Mouse (Mus musculus) heart, adult 2 months (tissue): Measurements from ENCODE around the gene Ltbp4. TPM values are rescaled to one million over a fixed set of nuclear protein-coding genes. Genes with fewer than 3 reads are reported as not detected.

Source experiments
- DNase-seq, 2 experiments: peaks; one replicate each; pipeline ENCODE4 v3.0.0; 2021
- H3K27ac ChIP-seq: fragments of 200-600 bp; 2 replicates; pipeline ENCODE4 v1.8.1; 2022
- H3K27me3 ChIP-seq: fragments of 200-500 bp; 2 replicates; pipeline ENCODE4 v1.6.1; 2012; ENCODE audit warnings: mild to moderate bottlenecking, low read length, inconsistent platforms, mixed read lengths; ENCODE audit not compliant: control insufficient read depth, insufficient read depth
- H3K36me3 ChIP-seq: fragments of 200-500 bp; 2 replicates; pipeline ENCODE4 v1.6.1; 2012; ENCODE audit warnings: low read length, inconsistent platforms; ENCODE audit not compliant: control insufficient read depth, insufficient read depth
- H3K4me1 ChIP-seq: fragments of 200-500 bp; 2 replicates; pipeline ENCODE4 v1.6.1; 2011; ENCODE audit warnings: low read length; ENCODE audit not compliant: control insufficient read depth, insufficient read depth
- H3K4me3 ChIP-seq: fragments of 200-600 bp; 2 replicates; pipeline ENCODE4 v1.8.1; 2022
- H3K79me2 ChIP-seq: fragments of 200-500 bp; replicated peaks from 2 replicates; pipeline ENCODE4 v1.6.1; 2012; ENCODE audit warnings: mild to moderate bottlenecking, inconsistent platforms, low read length, moderate library complexity, mixed read lengths; ENCODE audit not compliant: control insufficient read depth, insufficient read depth
- H3K9ac ChIP-seq: fragments of 200-500 bp; 2 replicates; pipeline ENCODE4 v1.6.1; 2012; ENCODE audit warnings: low read depth, mild to moderate bottlenecking, control low read depth, inconsistent platforms, low read length, mixed read lengths
- CTCF ChIP-seq: fragments of 200-600 bp; IDR thresholded peaks from 2 replicates; pipeline ENCODE4 v1.8.1; 2022; ENCODE audit warnings: antibody characterized with exemption, mild to moderate bottlenecking, moderate library complexity
- EP300 ChIP-seq: fragments of 200-500 bp; IDR thresholded peaks from 2 replicates; pipeline ENCODE4 v1.6.1; 2011; ENCODE audit warnings: low read depth, low read length, control low read depth; ENCODE audit not compliant: insufficient read depth
- POLR2A ChIP-seq: fragments of 200-500 bp; IDR thresholded peaks from 2 replicates; pipeline ENCODE4 v1.6.1; 2011; ENCODE audit warnings: mild to moderate bottlenecking, low read depth, low read length, control low read depth; ENCODE audit not compliant: insufficient read depth
- WGBS: fragments of 180-500 bp; shearing (Covaris S2); methylation state at CpG from one replicate; pipeline ENCODE4 v1.1.7; 2018; 5-methylcytosine and 5-hydroxymethylcytosine counted together
- intact Hi-C: fragments of 180-260 bp; cut with DNase I; formaldehyde crosslinking; loops from one replicate; pipeline ENCODE4 v1.15.1; 2025
- polyA plus RNA-seq: library from polyadenylated mRNA; depleted of rRNA; stranded (reverse); fragments of >200 nt; gene quantifications from 2 replicates; pipeline ENCODE4 v1.2.3, GENCODE M21; 2012
- total RNA-seq, 2 experiments: library from RNA; stranded (reverse); gene quantifications; 2 replicates each; pipeline ENCODE4 v1.2.3; 2021

Gene Ltbp4
- total and polyA plus RNA-seq, 3 experiments: 187 to 374 (median 221) TPM

DNA sequence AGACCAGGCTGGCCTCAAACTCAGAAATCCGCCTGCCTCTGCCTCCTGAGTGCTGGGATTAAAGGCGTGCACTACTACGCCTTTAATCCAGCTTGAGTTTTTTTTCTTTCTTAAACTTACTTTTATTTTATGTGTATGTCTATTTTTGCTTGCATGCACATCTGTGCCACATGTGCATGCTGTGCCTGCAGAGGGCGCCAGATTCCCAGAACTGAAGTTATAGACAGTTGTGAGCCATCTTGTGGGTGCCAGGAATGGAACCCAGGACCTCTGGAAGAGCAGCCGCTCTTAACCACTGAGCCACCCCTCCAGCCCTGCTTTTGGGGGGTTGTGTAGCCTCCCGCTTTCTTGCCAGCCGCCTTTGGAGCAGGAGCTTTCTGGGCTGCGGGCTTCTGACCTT, 66.1 kb downstream of the Ltbp4 start:
- 0 out of 2 replicates have a peak, but pooled peaks have one; percentile 2 for TF ChIP-seq CTCF
- no peak for TF ChIP-seq POLR2A
- no peaks in the 10 kb centered on the region for H3K79me2 ChIP-seq
- H3K27me3 ChIP-seq: no peaks in the 10 kb centered on the region
- no peaks in the 10 kb centered on the region for H3K36me3 ChIP-seq
- WGBS: 89% methylated on average over 8 of the region's 8 CpGs
- no peaks in the 10 kb centered on the region for H3K4me1 ChIP-seq
- no peak overlapping the region for H3K9ac ChIP-seq
- H3K27ac ChIP-seq: no peak overlapping the region
- H3K4me3 ChIP-seq: no peak overlapping the region
- intact Hi-C loops: no loop called here
- no peak for DNase-seq

DNA sequence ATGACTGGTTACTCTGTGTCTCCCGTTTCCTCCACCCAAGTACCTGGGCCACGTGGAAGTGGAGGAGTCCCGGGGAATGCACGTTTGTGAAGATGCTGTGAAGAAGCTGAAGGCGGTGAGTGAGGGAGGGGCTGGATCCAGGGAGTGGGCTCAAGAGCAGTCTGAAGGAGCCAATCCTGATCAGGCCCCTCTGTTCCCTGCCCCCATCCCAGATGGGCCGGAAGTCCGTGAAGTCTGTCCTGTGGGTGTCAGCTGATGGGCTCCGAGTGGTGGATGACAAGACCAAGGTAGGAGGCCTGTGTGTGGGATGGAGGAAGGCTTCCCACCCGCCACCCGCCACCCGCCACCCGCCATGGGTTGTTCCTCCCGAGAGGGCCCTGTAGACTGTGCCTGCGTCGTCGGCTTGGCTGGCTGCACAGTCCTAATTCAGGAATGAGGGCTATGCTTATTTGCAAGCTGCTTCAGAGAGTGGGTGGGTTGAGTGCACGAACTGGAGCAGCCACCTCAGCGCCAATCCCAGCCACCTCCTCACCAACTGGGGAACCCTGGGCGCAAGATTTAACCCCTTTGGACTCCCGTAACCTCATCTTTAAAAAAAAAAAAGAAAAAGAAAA, 70.9 kb downstream of the Ltbp4 start:
- no peak overlapping the region for H3K4me3 ChIP-seq
- no peak for DNase-seq
- intact Hi-C loops: no loop called here
- no peak overlapping the region for H3K27ac ChIP-seq
- H3K27me3 ChIP-seq: no peaks in the 10 kb centered on the region
- H3K36me3 ChIP-seq: no peaks in the 10 kb centered on the region
- TF ChIP-seq POLR2A (no peak), EP300 (no peak), CTCF (no peak)
- 66% methylated on average over 20 of the region's 20 CpGs for WGBS
- H3K9ac ChIP-seq: no peak overlapping the region
- H3K4me1 ChIP-seq: no peaks in the 10 kb centered on the region
- H3K79me2 ChIP-seq: no peaks in the 10 kb centered on the region

DNA sequence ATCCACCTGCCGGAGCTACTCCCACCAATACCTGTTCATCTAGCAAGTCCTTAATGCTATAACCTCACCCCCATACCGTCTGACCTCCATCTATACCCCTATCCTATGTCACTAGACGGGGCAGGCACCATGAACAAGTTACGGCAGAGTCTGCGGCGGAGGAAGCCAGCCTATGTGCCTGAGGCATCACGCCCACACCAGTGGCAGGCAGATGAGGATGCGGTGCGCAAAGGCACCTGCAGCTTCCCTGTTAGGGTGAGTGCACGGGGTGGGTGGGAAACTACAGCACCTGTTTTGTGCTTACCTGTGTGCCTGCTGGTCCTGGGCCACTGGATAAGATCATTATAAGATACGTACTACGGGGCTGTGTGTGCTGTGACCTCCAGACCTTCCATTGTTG, 72.7 kb downstream of the Ltbp4 start:
- no peaks in the 10 kb centered on the region for H3K27me3 ChIP-seq
- intact Hi-C loops: no loop called here
- no peak overlapping the region for H3K4me3 ChIP-seq
- TF ChIP-seq POLR2A (no peak), CTCF (no peak), EP300 (no peak)
- H3K4me1 ChIP-seq: peaks cover 3% of the 10 kb centered on the region
- no peak overlapping the region for H3K27ac ChIP-seq
- DNase-seq: no peak
- H3K36me3 ChIP-seq: no peaks in the 10 kb centered on the region
- H3K9ac ChIP-seq: no peak overlapping the region
- H3K79me2 ChIP-seq: no peaks in the 10 kb centered on the region
- 89% methylated on average over 12 of the region's 12 CpGs for WGBS

DNA sequence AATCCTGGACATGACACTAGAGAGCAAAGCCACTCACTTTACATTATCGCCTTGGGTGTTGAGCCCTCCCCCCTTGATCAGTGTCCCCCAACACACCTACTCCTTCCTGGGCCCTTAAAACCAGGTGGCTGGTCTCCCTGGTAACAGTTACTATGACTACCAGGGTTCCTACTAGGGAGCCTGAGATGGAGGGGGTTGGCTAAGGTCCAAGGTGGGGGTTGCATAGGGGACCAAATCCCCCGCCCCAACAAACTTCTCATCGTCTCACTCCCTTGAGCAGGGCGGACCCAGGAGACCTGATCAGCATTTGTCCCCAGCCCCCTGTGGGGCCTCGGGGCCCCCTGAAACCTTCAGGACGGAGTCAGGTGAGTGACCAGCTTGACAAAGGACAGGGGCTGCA, 75.6 kb downstream of the Ltbp4 start:
- Histone ChIP-seq H3K27ac (no peak overlapping the region), H3K27me3 (no peaks in the 10 kb centered on the region), H3K4me3 (no peak overlapping the region), H3K36me3 (no peaks in the 10 kb centered on the region), H3K4me1 (peaks cover 4% of the 10 kb centered on the region), H3K9ac (no peak overlapping the region), H3K79me2 (no peaks in the 10 kb centered on the region)
- intact Hi-C loops: no loop called here
- 89% methylated on average over 6 of the region's 6 CpGs for WGBS
- no peak for DNase-seq
- TF ChIP-seq CTCF (no peak), EP300 (no peak), POLR2A (no peak)

DNA sequence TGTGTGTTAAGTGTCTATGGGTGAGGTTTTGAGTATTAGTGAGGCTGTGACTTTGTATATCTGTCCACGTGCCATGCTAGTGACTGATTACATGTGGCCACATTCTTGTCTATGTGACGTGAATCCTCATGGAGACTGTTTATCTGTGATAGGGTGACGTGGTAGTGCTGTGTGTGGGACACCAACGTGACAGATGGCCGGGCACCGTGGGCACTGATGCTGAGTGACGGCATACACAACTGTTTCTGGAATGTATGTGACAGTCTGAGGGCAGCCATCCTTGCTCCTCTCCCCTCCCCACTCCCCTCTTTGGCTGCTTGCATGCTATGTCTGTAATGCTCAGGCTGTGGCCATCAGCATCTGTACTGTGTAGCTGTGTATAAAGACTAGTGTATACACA, 76.6 kb downstream of the Ltbp4 start:
- intact Hi-C loops: no loop called here
- 54% methylated on average over 7 of the region's 7 CpGs for WGBS

DNA sequence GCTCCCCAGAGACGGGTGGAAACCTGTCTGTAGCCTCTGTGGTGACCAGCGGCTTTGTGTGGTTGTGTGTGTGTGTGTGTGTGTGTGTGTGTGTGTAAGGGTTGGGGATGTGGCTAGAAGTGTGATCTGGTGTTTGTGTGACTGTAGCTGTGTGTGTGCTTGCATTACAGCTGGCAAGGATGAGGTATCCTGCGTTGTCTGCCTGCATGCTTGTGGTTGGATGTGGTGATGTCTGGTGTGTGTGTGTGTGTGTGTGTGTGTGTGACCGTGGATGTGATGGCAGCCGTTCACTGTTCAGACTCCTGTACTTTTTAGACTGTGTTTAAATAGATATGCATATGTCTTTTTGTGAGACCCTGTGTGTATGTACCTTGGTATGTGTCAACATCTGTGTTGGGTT, 77.7 kb downstream of the Ltbp4 start:
- TF ChIP-seq EP300 (no peak), POLR2A (no peak), CTCF (no peak)
- 38% methylated on average over 5 of the region's 5 CpGs for WGBS

More for the DNA sequence above, 76.6 kb downstream of the Ltbp4 start:
- no peak overlapping the region for H3K9ac ChIP-seq
- peaks cover 4% of the 10 kb centered on the region for H3K4me1 ChIP-seq
- H3K4me3 ChIP-seq: no peak overlapping the region
- H3K27ac ChIP-seq: no peak overlapping the region
- no peaks in the 10 kb centered on the region for H3K79me2 ChIP-seq
- H3K36me3 ChIP-seq: no peaks in the 10 kb centered on the region
- DNase-seq: no peak
- no peaks in the 10 kb centered on the region for H3K27me3 ChIP-seq
- no peak for TF ChIP-seq CTCF
- TF ChIP-seq EP300: no peak
- no peak for TF ChIP-seq POLR2A

More for the DNA sequence above, 77.7 kb downstream of the Ltbp4 start:
- Histone ChIP-seq H3K79me2 (no peaks in the 10 kb centered on the region), H3K9ac (peak overlapping the region; percentile 81; the same call in 1 of the 2 replicates), H3K4me3 (0 out of 2 replicates have a peak overlapping the region, but pooled peaks have one; percentile 56), H3K36me3 (no peaks in the 10 kb centered on the region), H3K27ac (no peak overlapping the region; the same call in 1 of the 2 replicates), H3K4me1 (peaks cover 4% of the 10 kb centered on the region), H3K27me3 (no peaks in the 10 kb centered on the region)
- no peak for DNase-seq
- intact Hi-C loops: no loop called here
